Mouse (Mus musculus) small intestine, adult 2 months (tissue): ENCODE data around the gene Gfap.

ENCODE experiments used
- CTCF ChIP-seq: fragments of 200-500 bp; IDR thresholded peaks from 2 replicates; pipeline ENCODE4 v1.5.1; 2012; ENCODE audit warnings: low read depth, mild to moderate bottlenecking, control low read depth, inconsistent platforms, low read length, moderate library complexity, mixed read lengths; ENCODE audit not compliant: insufficient replicate concordance, insufficient read length; ENCODE audit errors: extremely low read depth
- POLR2A ChIP-seq: fragments of 200-500 bp; IDR thresholded peaks from 2 replicates; pipeline ENCODE4 v1.6.1; 2012; ENCODE audit warnings: low read depth, mild to moderate bottlenecking, control low read depth, inconsistent platforms, low read length, moderate library complexity

DNA sequence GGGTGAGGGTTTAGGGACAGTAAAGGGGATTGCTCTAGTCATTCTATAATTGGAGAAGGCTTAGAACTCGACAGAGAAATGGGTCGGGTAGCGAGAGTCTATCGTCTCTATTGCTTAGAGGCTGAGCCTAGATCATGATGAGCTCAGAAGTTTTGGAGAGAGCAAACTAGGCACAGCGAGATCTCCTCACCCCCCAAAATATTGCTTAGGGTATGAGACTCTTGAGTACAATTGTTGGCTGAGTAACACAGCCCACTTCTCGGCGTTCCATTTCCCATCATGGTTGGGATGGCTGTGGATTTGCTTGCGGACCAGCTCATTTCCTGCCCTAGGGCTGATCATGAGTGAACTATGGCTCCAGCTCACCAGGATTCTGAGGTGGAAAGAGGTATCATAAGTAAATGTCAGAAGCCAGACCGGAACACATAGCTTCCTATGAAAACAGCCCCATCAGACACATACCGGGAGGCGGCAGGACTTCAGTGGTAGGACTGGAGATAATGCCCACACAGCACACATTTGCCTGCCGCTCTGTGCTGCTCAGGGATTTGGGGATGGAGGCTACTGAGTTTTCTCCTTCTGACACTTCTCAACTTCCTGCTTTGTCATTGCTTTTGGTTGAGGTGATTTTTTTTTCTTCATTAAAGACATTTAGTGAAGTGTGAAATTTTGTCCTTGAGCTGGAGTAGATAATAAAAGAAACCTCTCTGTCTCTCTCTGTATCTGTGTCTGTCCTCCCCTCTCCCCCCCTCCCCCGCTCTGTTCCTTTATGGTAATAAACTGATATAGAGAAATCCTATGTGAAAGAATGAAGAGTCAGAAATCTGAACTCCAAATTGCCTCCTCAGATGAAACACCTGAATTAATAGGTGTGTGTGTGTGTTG is 19.2 kb downstream of the Gfap start:
- TF ChIP-seq POLR2A (no peak), CTCF (no peak)
